Mouse (Mus musculus): Measurements from ENCODE around the gene Map3k13.

- TF ChIP-seq CTCF (IDR thresholded peaks at IDR 0.05; ENCODE audit: insufficient read depth, low read length) (no peak), POLR2A (IDR thresholded peaks at IDR 0.05; ENCODE audit: borderline replicate concordance, extremely low read depth, low read depth, low read length) (no peak)
Measured at GRCm38 (mm10) chr16:21795071-21795470, 925 bp downstream of the Map3k13 start.
